Mouse (Mus musculus) CH12.LX (cell line): ENCODE results near the gene Styk1. TPM values are rescaled to one million over a fixed set of nuclear protein-coding genes. Genes with fewer than 3 reads are reported as not detected.

Source experiments
- DNase-seq: peaks from one replicate; pipeline ENCODE4 v3.0.0-alpha.2; 2013; ENCODE audit errors: extremely low read depth
- H3K27ac ChIP-seq: 2 replicates; pipeline ENCODE4 v1.5.1; 2012; ENCODE audit warnings: low read depth, mild to moderate bottlenecking, control low read depth, moderate library complexity; ENCODE audit not compliant: insufficient read depth
- H3K27me3 ChIP-seq: replicated peaks from 2 replicates; pipeline ENCODE3; 2012; ENCODE audit warnings: inconsistent platforms
- H3K36me3 ChIP-seq, 2 experiments: replicated peaks in 1 of 2; 2 replicates each; pipeline versions ENCODE3 to v1.6.1; 2012; ENCODE audit warnings: inconsistent platforms in 1 of 2, low read length in 1 of 2, mild to moderate bottlenecking in 1 of 2, mixed read lengths in 1 of 2, moderate library complexity in 1 of 2; ENCODE audit not compliant: control insufficient read depth in 1 of 2, insufficient read depth in 1 of 2
- H3K4me1 ChIP-seq, 2 experiments: 2 replicates each; pipeline ENCODE4 v1.6.1; 2012; ENCODE audit warnings: inconsistent platforms in 1 of 2, moderate library complexity in 1 of 2; ENCODE audit not compliant: insufficient read depth in 2 of 2, control insufficient read depth in 1 of 2
- H3K4me2 ChIP-seq: 2 replicates; pipeline ENCODE4 v1.6.1; 2012; ENCODE audit warnings: low read depth, mild to moderate bottlenecking, control low read depth; ENCODE audit not compliant: poor library complexity, insufficient read depth, severe bottlenecking
- H3K4me3 ChIP-seq, 3 experiments: fragments of 150-350 bp in 1 of 3; sonication (generic) in 1 of 3; replicated peaks in 1 of 3; 2 replicates each; pipeline versions ENCODE3 to v1.5.1; 2011 to 2012; ENCODE audit warnings: low read depth in 2 of 3, low read length in 2 of 3, mild to moderate bottlenecking in 2 of 3, moderate library complexity in 2 of 3, control low read depth in 1 of 3, improper control_type of control experiment in 1 of 3, inconsistent platforms in 1 of 3, mixed read lengths in 1 of 3; ENCODE audit not compliant: poor library complexity in 1 of 3
- H3K79me2 ChIP-seq: replicated peaks from 2 replicates; pipeline ENCODE4 v1.6.1; 2012; ENCODE audit warnings: mild to moderate bottlenecking, moderate library complexity; ENCODE audit not compliant: control insufficient read depth, poor library complexity, insufficient read depth, severe bottlenecking; ENCODE audit errors: extremely low read depth
- H3K9ac ChIP-seq: 2 replicates; pipeline ENCODE4 v1.6.1; 2012; ENCODE audit warnings: low read depth, mild to moderate bottlenecking, control low read depth, moderate library complexity; ENCODE audit not compliant: insufficient read depth
- H3K9me3 ChIP-seq: replicated peaks from 2 replicates; pipeline ENCODE3; 2012; ENCODE audit warnings: low read length, inconsistent platforms, mixed read lengths
- BHLHE40 ChIP-seq: IDR thresholded peaks from 2 replicates; pipeline ENCODE4 v1.6.1; 2011; ENCODE audit warnings: mild to moderate bottlenecking, low read depth, low read length, improper control_type of control experiment
- CHD1 ChIP-seq: IDR thresholded peaks from 2 replicates; pipeline ENCODE4 v1.6.1; 2012; ENCODE audit warnings: low read depth, low read length, improper control_type of control experiment, inconsistent platforms
- CHD2 ChIP-seq: IDR thresholded peaks from 2 replicates; pipeline ENCODE4 v1.6.1; 2011; ENCODE audit warnings: low read length, improper control_type of control experiment
- CTCF ChIP-seq, 2 experiments: IDR thresholded peaks in 1 of 2; conservative IDR thresholded peaks in 1 of 2; 2 replicates each; pipeline ENCODE4 v1.5.1; 2011 to 2012; ENCODE audit warnings: low read depth in 2 of 2, low read length in 2 of 2, improper control_type of control experiment in 1 of 2, inconsistent platforms in 1 of 2, mild to moderate bottlenecking in 1 of 2, moderate library complexity in 1 of 2
- E2F4 ChIP-seq: IDR thresholded peaks from 2 replicates; pipeline ENCODE4 v1.6.1; 2011; ENCODE audit warnings: low read depth, low read length, improper control_type of control experiment; ENCODE audit not compliant: insufficient replicate concordance
- ELF1 ChIP-seq: IDR thresholded peaks from 2 replicates; pipeline ENCODE4 v1.6.1; 2014; ENCODE audit warnings: low read depth, mild to moderate bottlenecking, inconsistent platforms, low read length, improper control_type of control experiment
- EP300 ChIP-seq: IDR thresholded peaks from 2 replicates; pipeline ENCODE4 v1.6.1; 2011; ENCODE audit warnings: low read length, improper control_type of control experiment
- ETS1 ChIP-seq: conservative IDR thresholded peaks from 2 replicates; pipeline ENCODE4 v1.6.1; 2012; ENCODE audit warnings: low read depth, mild to moderate bottlenecking, inconsistent platforms, low read length, improper control_type of control experiment, moderate library complexity
- GABPA ChIP-seq: IDR thresholded peaks from 2 replicates; pipeline ENCODE4 v1.6.1; 2012; ENCODE audit warnings: low read depth, low read length, improper control_type of control experiment, inconsistent platforms; ENCODE audit not compliant: insufficient replicate concordance
- IRF4 ChIP-seq: IDR thresholded peaks from 2 replicates; pipeline ENCODE4 v1.6.1; 2014; ENCODE audit warnings: low read depth, mild to moderate bottlenecking, inconsistent platforms, low read length, improper control_type of control experiment
- JUN ChIP-seq: IDR thresholded peaks from 2 replicates; pipeline ENCODE4 v1.6.1; 2011; ENCODE audit warnings: low read depth, mild to moderate bottlenecking, low read length, improper control_type of control experiment, moderate library complexity; ENCODE audit not compliant: insufficient read depth
- JUND ChIP-seq: conservative IDR thresholded peaks from 2 replicates; pipeline ENCODE4 v1.6.1; 2011; ENCODE audit warnings: low read depth, low read length, improper control_type of control experiment
- KAT2A ChIP-seq: IDR thresholded peaks from 2 replicates; pipeline ENCODE4 v1.6.1; 2012; ENCODE audit warnings: low read length, improper control_type of control experiment, inconsistent platforms; ENCODE audit not compliant: insufficient replicate concordance
- MAFK ChIP-seq: IDR thresholded peaks from 2 replicates; pipeline ENCODE4 v1.6.1; 2011; ENCODE audit warnings: low read length, improper control_type of control experiment; ENCODE audit not compliant: insufficient replicate concordance
- MAX ChIP-seq: IDR thresholded peaks from 2 replicates; pipeline ENCODE4 v1.6.1; 2011; ENCODE audit warnings: low read length, improper control_type of control experiment
- MXI1 ChIP-seq: IDR thresholded peaks from 2 replicates; pipeline ENCODE4 v1.6.1; 2011; ENCODE audit warnings: mild to moderate bottlenecking, low read depth, low read length, improper control_type of control experiment
- NELFE ChIP-seq: IDR thresholded peaks from 2 replicates; pipeline ENCODE4 v1.6.1; 2011; ENCODE audit warnings: low read depth, low read length, improper control_type of control experiment
- NRF1 ChIP-seq: IDR thresholded peaks from 2 replicates; pipeline ENCODE4 v1.6.1; 2014; ENCODE audit warnings: low read depth, mild to moderate bottlenecking, inconsistent platforms, low read length, improper control_type of control experiment, moderate library complexity
- POLR2A ChIP-seq: IDR thresholded peaks from 2 replicates; pipeline ENCODE4 v1.6.1; 2011; ENCODE audit warnings: low read depth, mild to moderate bottlenecking, improper control_type of control experiment, low read length
- RAD21 ChIP-seq: IDR thresholded peaks from 2 replicates; pipeline ENCODE4 v1.6.1; 2011; ENCODE audit warnings: low read depth, mild to moderate bottlenecking, low read length, improper control_type of control experiment, moderate library complexity
- RCOR1 ChIP-seq: conservative IDR thresholded peaks from 2 replicates; pipeline ENCODE4 v1.6.1; 2012; ENCODE audit warnings: low read depth, mild to moderate bottlenecking, inconsistent platforms, low read length, improper control_type of control experiment
- TBP ChIP-seq: conservative IDR thresholded peaks from 2 replicates; pipeline ENCODE4 v1.6.1; 2011; ENCODE audit warnings: low read depth, low read length, improper control_type of control experiment
- TCF12 ChIP-seq: IDR thresholded peaks from 2 replicates; pipeline ENCODE4 v1.6.1; 2014; ENCODE audit warnings: low read depth, mild to moderate bottlenecking, inconsistent platforms, low read length, improper control_type of control experiment
- UBTF ChIP-seq: IDR thresholded peaks from 2 replicates; pipeline ENCODE4 v1.6.1; 2012; ENCODE audit warnings: low read depth, mild to moderate bottlenecking, inconsistent platforms, low read length, improper control_type of control experiment, moderate library complexity
- USF1 ChIP-seq: IDR thresholded peaks from 2 replicates; pipeline ENCODE4 v1.6.1; 2014; ENCODE audit warnings: low read depth, mild to moderate bottlenecking, inconsistent platforms, low read length, improper control_type of control experiment
- USF2 ChIP-seq: conservative IDR thresholded peaks from 2 replicates; pipeline ENCODE4 v1.6.1; 2011; ENCODE audit warnings: low read depth, low read length, improper control_type of control experiment
- ZMIZ1 ChIP-seq: IDR thresholded peaks from 2 replicates; pipeline ENCODE4 v1.6.1; 2012; ENCODE audit warnings: low read depth, mild to moderate bottlenecking, inconsistent platforms, low read length, improper control_type of control experiment
- ZNF384 ChIP-seq: IDR thresholded peaks from 2 replicates; pipeline ENCODE4 v1.6.1; 2012; ENCODE audit warnings: low read depth, low read length, improper control_type of control experiment, inconsistent platforms
- dilution Hi-C: fragments of 300-500 bp; cut with MboI; formaldehyde crosslinking; loops from 2 replicates; pipeline ENCODE4 v1.14.3; 2020; ENCODE audit warnings: low sequenced_read_pairs; ENCODE audit not compliant: extremely low pct_unique_long_range_greater_than_20kb, extremely low pct_ligation_motif_present
- in situ Hi-C: fragments of 300-500 bp; cut with MboI; formaldehyde crosslinking; loops from 3 replicates; pipeline ENCODE4 v1.14.3; 2019; ENCODE audit warnings: low sequenced_read_pairs, low pct_ligation_motif_present, low pct_unique_long_range_greater_than_20kb, mixed read lengths
- polyA plus RNA-seq: library from polyadenylated mRNA; unstranded; fragments of >175 nt; gene quantifications from 2 replicates; pipeline ENCODE4 v1.2.1, GENCODE M21; 2012; ENCODE audit warnings: low read depth; ENCODE audit not compliant: insufficient read length
- total RNA-seq, 2 experiments: library from RNA; depleted of rRNA; stranded (reverse); fragments of 300-350 nt in 1 of 2; fragments of >200 nt in 1 of 2; gene quantifications; 2 replicates each; pipeline ENCODE4 v1.2.3; 2012 to 2014

The Styk1 gene
- total and polyA plus RNA-seq, 3 experiments: not detected

- no peak overlapping the region for H3K4me2 ChIP-seq
- dilution Hi-C loops: no loop called here
Observed at GRCm38 (mm10) chr6:131264175-131264574, 89.2 kb downstream of the Styk1 start.

GRCm38 (mm10) chr6:131262778-131263177 is 90.6 kb downstream of the Styk1 start:
- H3K27ac ChIP-seq: no peak overlapping the region
- DNase-seq: no peak
- in situ Hi-C loops (no loop called here), dilution Hi-C loops (no loop called here)
- H3K27me3 ChIP-seq: no peaks in the 10 kb centered on the region
- H3K9me3 ChIP-seq: no peaks in the 10 kb centered on the region
- no peaks in the 10 kb centered on the region for H3K79me2 ChIP-seq
- peaks cover 0 to 6% of the 10 kb centered on the region in 2 experiments; a peak in 1 of 4 replicates for H3K4me1 ChIP-seq
- H3K36me3 ChIP-seq: no peaks in the 10 kb centered on the region
- H3K4me2 ChIP-seq: no peak overlapping the region
- H3K4me3 ChIP-seq: no peak overlapping the region
- TF ChIP-seq CHD1 (no peak), TBP (no peak), ETS1 (no peak), MAX (no peak), RCOR1 (no peak), E2F4 (no peak), RAD21 (no peak)
- no peak overlapping the region for H3K9ac ChIP-seq

More at GRCm38 (mm10) chr6:131264175-131264574, 89.2 kb downstream of the Styk1 start:
- no peaks in the 10 kb centered on the region for H3K9me3 ChIP-seq
- no peaks in the 10 kb centered on the region for H3K79me2 ChIP-seq
- H3K9ac ChIP-seq: no peak overlapping the region
- in situ Hi-C loops: no loop called here
- no peaks in the 10 kb centered on the region for H3K36me3 ChIP-seq
- H3K4me3 ChIP-seq: no peak overlapping the region
- no peak for TF ChIP-seq ELF1
- TF ChIP-seq MAFK: no peak
- no peak for TF ChIP-seq EP300
- TF ChIP-seq GABPA: no peak
- TF ChIP-seq NELFE: no peak
- no peak for TF ChIP-seq UBTF
- TF ChIP-seq POLR2A: no peak
- no peak for TF ChIP-seq ETS1
- no peak overlapping the region for H3K27ac ChIP-seq
- no peaks in the 10 kb centered on the region for H3K27me3 ChIP-seq
- DNase-seq: no peak
- peaks cover 0 to 6% of the 10 kb centered on the region in 2 experiments; a peak in 1 of 4 replicates for H3K4me1 ChIP-seq

- Histone ChIP-seq H3K4me2 (no peak overlapping the region), H3K36me3 (no peaks in the 10 kb centered on the region), H3K27me3 (no peaks in the 10 kb centered on the region), H3K4me1 (peaks cover 0 to 6% of the 10 kb centered on the region in 2 experiments; a peak in 1 of 4 replicates), H3K9ac (no peak overlapping the region), H3K27ac (no peak overlapping the region), H3K4me3 (no peak overlapping the region), H3K9me3 (no peaks in the 10 kb centered on the region), H3K79me2 (no peaks in the 10 kb centered on the region)
- peak; percentile 9 for DNase-seq
- in situ Hi-C loops: no loop called here
- dilution Hi-C loops: no loop called here
- no peak for TF ChIP-seq TCF12
- no peak for TF ChIP-seq CHD2
- TF ChIP-seq JUN: peak; percentile 74
- TF ChIP-seq KAT2A: no peak
- no peak for TF ChIP-seq NRF1
- peak; percentile 79 for TF ChIP-seq EP300
- TF ChIP-seq USF2: no peak
- TF ChIP-seq CTCF (conservative IDR thresholded peaks at IDR 0.05 in 1 of 2, IDR thresholded peaks at IDR 0.05 in 1 of 2; ENCODE audit: low read depth in 2 of 2, low read length in 2 of 2): no peak
- peak; percentile 91 for TF ChIP-seq IRF4
- no peak for TF ChIP-seq ZMIZ1
- no peak for TF ChIP-seq TBP
- TF ChIP-seq MXI1: no peak
- no peak for TF ChIP-seq USF1
- peak; percentile 49; the same call in 1 of the 2 replicates for TF ChIP-seq BHLHE40
- TF ChIP-seq JUND: peak; percentile 86
- peak; percentile 95 for TF ChIP-seq ZNF384
Observed at GRCm38 (mm10) chr6:131262009-131262408, 91.4 kb downstream of the Styk1 start.
